Mouse (Mus musculus): ENCODE measurements around the gene Prkcsh. TPM values are rescaled to one million over a fixed set of nuclear protein-coding genes. Genes with fewer than 3 reads are reported as not detected.

Prkcsh gene
- polyA plus RNA-seq, 1 experiment from 2014 or later, result 79.5 TPM

GRCm38 (mm10) chr9:22012731-22013130, 10.1 kb downstream of the Prkcsh start:
- Histone ChIP-seq H3K4me2 (no peak overlapping the region), H3K27me3 (replicated peaks) (no peaks in the 10 kb centered on the region), H3K36me3 (peaks cover 71% of the 10 kb centered on the region), H3K4me3 (no peak overlapping the region), H3K27ac (ENCODE audit: poor library complexity, severe bottlenecking) (no peak overlapping the region), H3K4me1 (replicated peaks) (no peaks in the 10 kb centered on the region), H3K9ac (no peak overlapping the region), H3K9me3 (replicated peaks) (no peaks in the 10 kb centered on the region)
- 92% methylated on average over 13 of the region's 13 CpGs for WGBS
- no peak for ATAC-seq (ENCODE audit: insufficient number of reproducible peaks, low FRiP score)

DNA sequence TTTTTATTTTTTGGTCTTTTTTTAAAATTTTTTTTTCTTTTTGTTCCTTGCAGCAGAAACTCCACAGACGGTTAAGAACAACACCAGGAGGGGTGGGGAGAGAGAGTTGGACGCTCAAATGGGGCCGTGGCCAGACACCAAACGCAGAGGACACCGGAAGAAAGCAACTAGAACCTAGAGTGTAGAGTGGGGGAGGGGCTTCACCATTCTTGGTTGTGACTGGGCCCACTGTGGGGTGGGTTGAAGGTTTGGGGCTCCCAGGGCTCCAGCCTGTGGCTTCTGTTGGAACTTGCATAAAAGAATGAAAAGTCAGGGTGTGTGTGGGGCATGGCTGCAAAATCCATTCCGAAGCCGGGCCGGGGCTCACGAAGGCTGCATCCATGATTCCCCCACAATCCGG, 13.6 kb downstream of the Prkcsh start:
- H3K4me1 ChIP-seq (replicated peaks), result no peaks in the 10 kb centered on the region
- no peak for ATAC-seq (ENCODE audit: insufficient number of reproducible peaks, low FRiP score)
- H3K27ac ChIP-seq (ENCODE audit: poor library complexity, severe bottlenecking), result no peak overlapping the region
- H3K9ac ChIP-seq, result no peak overlapping the region
- peaks cover 35% of the 10 kb centered on the region for H3K36me3 ChIP-seq
- WGBS, result 70% methylated on average over 10 of the region's 10 CpGs
- no peaks in the 10 kb centered on the region for H3K27me3 ChIP-seq (replicated peaks)
- H3K4me3 ChIP-seq, result no peak overlapping the region
- no peaks in the 10 kb centered on the region for H3K9me3 ChIP-seq (replicated peaks)
- H3K4me2 ChIP-seq, result no peak overlapping the region

DNA sequence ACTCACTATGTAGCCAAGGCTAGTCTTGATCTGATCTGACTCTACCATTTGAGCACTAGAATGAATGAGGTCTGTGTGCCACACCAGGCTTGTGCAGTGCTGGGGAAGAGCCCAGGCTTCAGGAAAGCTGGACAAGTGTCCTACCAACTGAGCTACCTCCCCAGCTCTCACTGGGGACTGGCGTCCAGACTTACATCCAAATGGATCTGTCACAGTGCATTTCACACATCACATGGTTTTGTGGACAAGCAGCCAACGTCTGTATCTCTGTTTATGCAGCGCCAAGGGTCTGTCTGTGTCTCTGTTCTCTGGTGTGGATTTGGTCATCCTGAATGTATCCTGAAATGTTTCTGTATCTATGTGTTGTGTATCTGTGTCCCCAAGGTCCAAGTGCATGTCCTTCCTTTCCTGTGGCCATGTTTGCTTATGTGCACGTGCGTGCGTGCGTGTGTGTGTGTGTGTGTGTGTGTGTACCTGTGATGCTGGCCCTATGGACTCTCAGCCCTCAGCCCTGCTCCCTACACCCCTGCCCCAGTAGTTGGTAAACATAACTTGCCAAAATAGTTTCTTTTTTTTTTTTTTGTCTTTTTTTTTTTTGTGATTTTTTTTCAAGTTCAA, 14.7 kb downstream of the Prkcsh start:
- H3K36me3 ChIP-seq, result peaks cover 25% of the 10 kb centered on the region
- H3K4me2 ChIP-seq, result no peak overlapping the region
- no peak overlapping the region for H3K27ac ChIP-seq (ENCODE audit: poor library complexity, severe bottlenecking)
- H3K4me3 ChIP-seq, result no peak overlapping the region
- 70% methylated on average over 7 of the region's 7 CpGs for WGBS
- H3K9me3 ChIP-seq (replicated peaks), result no peaks in the 10 kb centered on the region
- H3K4me1 ChIP-seq (replicated peaks), result no peaks in the 10 kb centered on the region
- ATAC-seq (ENCODE audit: insufficient number of reproducible peaks, low FRiP score), result no peak
- no peaks in the 10 kb centered on the region for H3K27me3 ChIP-seq (replicated peaks)
- no peak overlapping the region for H3K9ac ChIP-seq

DNA sequence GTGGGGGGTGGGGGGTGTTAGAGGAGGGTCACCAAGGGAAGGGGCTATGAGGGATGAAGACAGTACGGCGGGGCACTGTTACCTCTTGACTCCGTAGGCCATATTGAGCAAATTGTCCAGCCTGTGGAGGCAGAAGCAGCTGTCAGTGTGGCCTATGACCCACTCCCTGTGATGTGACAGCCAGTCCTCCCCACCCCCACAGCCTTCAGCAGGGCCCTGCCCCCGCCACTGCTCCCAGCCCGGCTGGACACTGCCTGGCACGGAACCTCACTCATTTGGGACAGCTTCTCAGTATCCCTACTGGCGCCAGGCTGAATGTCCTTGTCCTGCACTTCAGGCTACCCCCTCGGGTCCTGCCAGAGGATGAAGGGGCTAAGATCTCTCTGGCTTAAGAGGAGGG, 22.0 kb downstream of the Prkcsh start:
- Histone ChIP-seq H3K9me3 (replicated peaks) (no peaks in the 10 kb centered on the region), H3K4me2 (no peak overlapping the region), H3K4me3 (no peak overlapping the region), H3K27ac (ENCODE audit: poor library complexity, severe bottlenecking) (no peak overlapping the region), H3K4me1 (replicated peaks) (no peaks in the 10 kb centered on the region), H3K36me3 (no peaks in the 10 kb centered on the region), H3K9ac (no peak overlapping the region), H3K27me3 (replicated peaks) (peaks cover 6% of the 10 kb centered on the region; the same call in 1 of the 2 replicates)
- 59% methylated on average over 8 of the region's 8 CpGs for WGBS
- no peak for ATAC-seq (ENCODE audit: insufficient number of reproducible peaks, low FRiP score)

DNA sequence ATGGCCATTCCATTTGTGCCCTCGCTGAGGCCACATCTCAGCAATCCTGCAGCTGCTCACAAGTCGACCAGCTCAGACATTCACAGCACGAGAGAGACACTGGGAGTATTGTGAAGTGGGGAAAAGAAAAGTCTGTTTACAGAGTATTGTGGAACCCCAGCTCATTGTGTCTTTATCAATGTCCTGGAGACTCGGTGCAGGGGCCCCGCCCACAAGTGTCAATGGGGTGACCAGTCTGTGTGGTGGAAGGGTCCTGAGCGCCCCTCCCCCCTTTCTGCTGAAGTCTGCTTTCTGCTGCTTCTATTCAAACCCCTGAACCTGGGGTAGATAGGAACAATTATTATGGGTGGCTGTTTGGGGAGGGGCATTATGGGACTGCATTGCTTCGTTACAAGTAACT, 25.9 kb downstream of the Prkcsh start:
- Histone ChIP-seq H3K27me3 (replicated peaks) (peaks cover 5% of the 10 kb centered on the region; the same call in 1 of the 2 replicates), H3K36me3 (no peaks in the 10 kb centered on the region), H3K27ac (ENCODE audit: poor library complexity, severe bottlenecking) (no peak overlapping the region), H3K4me3 (no peak overlapping the region), H3K9me3 (replicated peaks) (no peaks in the 10 kb centered on the region), H3K4me1 (replicated peaks) (no peaks in the 10 kb centered on the region), H3K4me2 (no peak overlapping the region), H3K9ac (no peak overlapping the region)
- 49% methylated on average over 7 of the region's 7 CpGs for WGBS
- no peak for ATAC-seq (ENCODE audit: insufficient number of reproducible peaks, low FRiP score)

DNA sequence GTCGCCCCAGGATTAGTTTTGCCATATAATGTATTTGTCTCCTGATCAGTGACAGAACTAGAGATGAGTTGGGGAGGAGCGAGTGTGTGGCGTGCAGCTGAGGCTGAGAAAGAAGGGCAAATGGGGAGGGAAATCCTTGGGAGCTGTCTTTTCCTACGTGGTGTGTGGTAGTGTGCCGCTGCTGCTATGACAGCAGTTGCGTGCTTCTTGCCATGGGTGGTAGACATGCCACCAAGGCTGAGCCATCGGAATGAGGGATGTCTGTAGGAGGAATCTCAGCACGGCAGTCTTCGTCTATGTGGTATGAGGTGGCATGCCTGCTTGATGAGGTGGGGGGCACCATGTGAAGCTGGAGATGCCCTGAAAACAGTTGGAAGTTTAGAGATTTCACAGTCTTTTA, 27.8 kb downstream of the Prkcsh start:
- 85% methylated on average over 9 of the region's 9 CpGs for WGBS
- Histone ChIP-seq H3K4me1 (replicated peaks) (no peaks in the 10 kb centered on the region), H3K4me3 (no peak overlapping the region), H3K36me3 (no peaks in the 10 kb centered on the region), H3K9me3 (replicated peaks) (no peaks in the 10 kb centered on the region), H3K9ac (no peak overlapping the region), H3K27ac (ENCODE audit: poor library complexity, severe bottlenecking) (no peak overlapping the region), H3K4me2 (no peak overlapping the region), H3K27me3 (replicated peaks) (no peaks in the 10 kb centered on the region)
- ATAC-seq (ENCODE audit: insufficient number of reproducible peaks, low FRiP score), result no peak

DNA sequence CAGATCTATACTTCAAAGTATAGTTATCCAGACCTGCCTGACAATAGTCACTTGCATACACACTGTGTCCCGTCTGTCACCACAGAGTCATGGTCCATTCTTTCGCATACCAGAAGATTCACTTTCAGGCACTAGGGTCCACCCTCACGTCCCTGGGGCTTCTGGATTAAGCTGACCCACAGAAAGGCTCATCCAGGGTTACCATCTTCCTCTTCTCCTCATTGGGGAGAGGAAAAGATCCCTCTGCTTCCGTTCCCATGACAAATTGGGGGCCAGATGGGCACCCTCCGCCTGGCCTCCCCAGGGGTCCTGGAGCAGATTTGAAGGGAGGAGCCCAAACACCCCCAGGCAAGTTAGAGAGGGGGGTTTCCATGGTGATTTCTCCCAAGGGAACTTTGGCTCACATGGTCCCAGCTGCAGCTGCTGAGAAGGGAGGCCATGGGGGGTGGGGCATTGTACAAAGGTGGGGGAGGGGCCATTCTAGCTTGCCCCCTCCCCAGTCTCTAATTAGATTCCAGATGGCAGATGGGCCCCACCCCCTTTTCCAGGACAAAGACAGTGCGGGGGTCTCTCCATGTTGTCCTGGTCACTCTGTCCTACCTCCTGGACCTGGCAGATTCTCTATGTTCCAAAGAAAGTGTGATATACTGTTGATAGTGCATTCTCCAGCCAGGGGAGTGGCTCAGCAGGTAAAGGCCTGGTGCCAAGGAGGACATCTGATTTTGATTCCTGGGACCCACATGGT, 32.9 kb downstream of the Prkcsh start:
- no peaks in the 10 kb centered on the region for H3K9me3 ChIP-seq (replicated peaks)
- no peaks in the 10 kb centered on the region for H3K27me3 ChIP-seq (replicated peaks)
- no peak overlapping the region for H3K4me3 ChIP-seq
- no peak overlapping the region for H3K4me2 ChIP-seq
- no peak overlapping the region for H3K27ac ChIP-seq (ENCODE audit: poor library complexity, severe bottlenecking)
- no peaks in the 10 kb centered on the region for H3K36me3 ChIP-seq
- no peaks in the 10 kb centered on the region for H3K4me1 ChIP-seq (replicated peaks)
- no peak overlapping the region for H3K9ac ChIP-seq
- WGBS, result 46% methylated on average over 6 of the region's 6 CpGs
- no peak for ATAC-seq (ENCODE audit: insufficient number of reproducible peaks, low FRiP score)

GRCm38 (mm10) chr9:22037826-22038225, 35.2 kb downstream of the Prkcsh start:
- Histone ChIP-seq H3K27ac (ENCODE audit: poor library complexity, severe bottlenecking) (no peak overlapping the region), H3K36me3 (no peaks in the 10 kb centered on the region), H3K4me3 (no peak overlapping the region), H3K4me2 (no peak overlapping the region), H3K9ac (no peak overlapping the region), H3K9me3 (replicated peaks) (no peaks in the 10 kb centered on the region), H3K27me3 (replicated peaks) (no peaks in the 10 kb centered on the region), H3K4me1 (replicated peaks) (no peaks in the 10 kb centered on the region)
- no peak for ATAC-seq (ENCODE audit: insufficient number of reproducible peaks, low FRiP score)
- 71% methylated on average over 10 of the region's 10 CpGs for WGBS

DNA sequence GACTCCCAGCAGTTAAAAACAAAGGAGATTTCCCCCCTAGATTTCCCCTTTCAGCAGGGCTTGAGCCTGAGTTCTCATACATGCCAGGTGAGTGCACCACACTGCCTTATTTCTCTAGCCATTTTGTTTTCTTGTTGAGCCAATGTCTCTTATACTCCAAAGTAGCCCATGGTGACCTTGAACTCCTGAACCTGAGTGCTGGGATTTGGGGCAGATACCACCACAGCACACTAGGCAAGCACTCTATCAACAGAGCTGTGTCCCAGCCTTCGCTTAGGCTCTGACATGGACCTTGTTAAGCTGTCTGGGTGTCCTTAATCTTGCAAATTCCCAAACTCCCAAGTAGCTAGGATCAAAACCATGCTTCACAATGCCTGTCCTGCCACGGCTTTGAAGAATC, 39.2 kb downstream of the Prkcsh start:
- no peak for ATAC-seq (ENCODE audit: insufficient number of reproducible peaks, low FRiP score)
- no peak overlapping the region for H3K27ac ChIP-seq (ENCODE audit: poor library complexity, severe bottlenecking)
- H3K27me3 ChIP-seq (replicated peaks), result no peaks in the 10 kb centered on the region
- H3K9me3 ChIP-seq (replicated peaks), result no peaks in the 10 kb centered on the region
- no peaks in the 10 kb centered on the region for H3K4me1 ChIP-seq (replicated peaks)
- H3K4me3 ChIP-seq, result no peak overlapping the region
- H3K9ac ChIP-seq, result no peak overlapping the region
- no peak overlapping the region for H3K4me2 ChIP-seq
- WGBS, result 59% methylated on average over 2 of the region's 2 CpGs
- no peaks in the 10 kb centered on the region for H3K36me3 ChIP-seq

DNA sequence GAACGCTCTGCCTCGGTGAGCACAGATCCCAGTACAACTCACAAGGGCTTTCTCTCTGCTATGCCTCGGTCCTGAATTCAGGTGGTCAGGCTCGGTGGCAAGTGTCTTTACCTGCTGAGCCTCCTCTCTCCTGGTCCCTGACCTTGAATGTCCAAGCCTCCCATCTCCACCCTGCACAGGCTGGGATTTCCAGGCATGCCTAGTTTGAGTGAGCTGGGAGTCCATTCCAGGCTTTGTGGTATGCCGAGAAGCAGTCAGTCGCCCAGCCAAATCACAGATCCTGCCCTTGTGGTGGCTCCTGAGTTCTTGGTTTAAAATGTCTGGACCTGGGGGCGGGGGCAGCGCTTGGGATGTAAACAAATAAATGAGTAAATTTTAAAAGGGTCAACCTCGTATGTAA, 44.7 kb downstream of the Prkcsh start:
- no peak for ATAC-seq (ENCODE audit: insufficient number of reproducible peaks, low FRiP score)
- Histone ChIP-seq H3K9ac (no peak overlapping the region), H3K4me1 (replicated peaks) (peaks cover 25% of the 10 kb centered on the region), H3K36me3 (no peaks in the 10 kb centered on the region), H3K27ac (ENCODE audit: poor library complexity, severe bottlenecking) (no peak overlapping the region), H3K9me3 (replicated peaks) (no peaks in the 10 kb centered on the region), H3K4me2 (no peak overlapping the region), H3K4me3 (no peak overlapping the region), H3K27me3 (replicated peaks) (peaks cover 38% of the 10 kb centered on the region)
- 51% methylated on average over 9 of the region's 9 CpGs for WGBS

GRCm38 (mm10) chr9:22049315-22049714, 46.7 kb downstream of the Prkcsh start:
- H3K9ac ChIP-seq, result no peak overlapping the region
- H3K27me3 ChIP-seq (replicated peaks), result peaks cover 58% of the 10 kb centered on the region
- H3K4me2 ChIP-seq, result no peak overlapping the region
- no peak for ATAC-seq (ENCODE audit: insufficient number of reproducible peaks, low FRiP score)
- no peaks in the 10 kb centered on the region for H3K36me3 ChIP-seq
- H3K9me3 ChIP-seq (replicated peaks), result no peaks in the 10 kb centered on the region
- no peak overlapping the region for H3K4me3 ChIP-seq
- 50% methylated on average over 11 of the region's 11 CpGs for whole genome bisulfite sequencing
- peaks cover 26% of the 10 kb centered on the region for H3K4me1 ChIP-seq (replicated peaks)
- no peak overlapping the region for H3K27ac ChIP-seq (ENCODE audit: poor library complexity, severe bottlenecking)

Data from heart, embryonic 12.5 days (tissue).